Mouse (Mus musculus): ENCODE measurements around the gene Tspan2. TPM values are rescaled to one million over a fixed set of nuclear protein-coding genes. Genes with fewer than 3 reads are reported as not detected.

Tspan2 gene
- polyA plus RNA-seq, 1 experiment from 2014 or later = 27.8 TPM

DNA sequence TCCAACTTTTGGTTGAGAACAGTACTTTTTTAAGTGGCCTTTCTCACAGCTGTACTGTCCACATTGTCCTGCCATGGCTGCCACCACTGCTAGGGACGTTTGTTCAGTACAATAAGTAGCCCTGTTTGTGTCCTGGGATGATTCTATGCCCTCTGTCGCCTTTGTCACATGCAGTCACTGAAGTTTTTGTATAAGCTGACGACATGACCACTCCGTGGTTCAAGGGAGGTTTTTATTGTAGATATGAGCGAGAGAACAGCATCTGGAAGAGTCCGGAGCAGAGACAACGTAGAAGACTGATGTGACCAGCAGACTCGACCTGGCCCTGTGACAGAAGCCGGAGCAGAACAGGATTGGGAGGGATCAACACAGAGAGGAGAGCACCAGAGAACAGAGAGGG, 25.7 kb upstream of the Tspan2 start:
- no peak for ATAC-seq (replicated peaks; ENCODE audit: extremely low read depth, insufficient read depth, low FRiP score)
- Histone ChIP-seq H3K27ac (ENCODE audit: low read length) (no peak overlapping the region), H3K36me3 (ENCODE audit: control insufficient read depth, insufficient read depth) (no peaks in the 10 kb centered on the region), H3K4me3 (ENCODE audit: low read length) (no peak overlapping the region), H3K27me3 (ENCODE audit: control insufficient read depth, insufficient read depth, low read length) (no peaks in the 10 kb centered on the region), H3K9ac (ENCODE audit: low read length) (no peak overlapping the region), H3K4me1 (ENCODE audit: control insufficient read depth, insufficient read depth, low read length) (no peaks in the 10 kb centered on the region), H3K4me2 (ENCODE audit: low read depth, low read length) (no peak overlapping the region), H3K9me3 (replicated peaks; ENCODE audit: control insufficient read depth, low read length) (no peaks in the 10 kb centered on the region)
- 59% methylated on average over 9 of the region's 9 CpGs for WGBS

DNA sequence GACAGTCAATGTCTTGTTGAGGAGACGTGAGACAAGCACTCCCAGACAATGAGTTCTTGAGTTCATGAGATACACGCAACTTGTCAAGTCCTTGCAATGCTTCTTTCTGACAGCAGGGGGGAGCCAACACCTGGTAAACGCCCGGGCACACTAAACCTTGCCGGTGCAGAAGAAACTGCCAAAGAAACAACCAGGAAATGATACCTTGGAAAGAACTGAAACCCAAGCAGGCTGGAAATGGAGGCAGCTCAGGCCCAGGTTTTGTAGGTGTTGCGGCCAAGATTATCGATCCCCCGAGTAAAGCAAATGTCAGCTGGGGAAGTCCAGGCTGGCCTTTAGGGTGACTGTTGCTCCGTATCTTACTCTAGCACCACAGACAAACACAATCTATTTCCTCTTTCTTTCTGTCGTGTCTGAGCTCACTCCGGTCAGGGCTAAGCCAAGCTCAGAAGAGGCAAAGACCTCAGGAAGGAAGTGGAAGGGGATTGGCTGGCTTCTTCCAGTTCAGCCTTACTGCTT, 19.2 kb upstream of the Tspan2 start:
- H3K4me2 ChIP-seq (ENCODE audit: low read depth, low read length) = peak overlapping the region; percentile 60
- no peaks in the 10 kb centered on the region for H3K9me3 ChIP-seq (replicated peaks; ENCODE audit: control insufficient read depth, low read length)
- peak overlapping the region; percentile 42 for H3K4me3 ChIP-seq (ENCODE audit: low read length)
- no peaks in the 10 kb centered on the region for H3K4me1 ChIP-seq (ENCODE audit: control insufficient read depth, insufficient read depth, low read length)
- peak overlapping the region; percentile 49 for H3K27ac ChIP-seq (ENCODE audit: low read length)
- peak overlapping the region; percentile 55 for H3K9ac ChIP-seq (ENCODE audit: low read length)
- peak; percentile 72 for ATAC-seq (replicated peaks; ENCODE audit: extremely low read depth, insufficient read depth, low FRiP score)
- WGBS = 13% methylated on average over 11 of the region's 11 CpGs
- no peaks in the 10 kb centered on the region for H3K27me3 ChIP-seq (ENCODE audit: control insufficient read depth, insufficient read depth, low read length)
- H3K36me3 ChIP-seq (ENCODE audit: control insufficient read depth, insufficient read depth) = no peaks in the 10 kb centered on the region

DNA sequence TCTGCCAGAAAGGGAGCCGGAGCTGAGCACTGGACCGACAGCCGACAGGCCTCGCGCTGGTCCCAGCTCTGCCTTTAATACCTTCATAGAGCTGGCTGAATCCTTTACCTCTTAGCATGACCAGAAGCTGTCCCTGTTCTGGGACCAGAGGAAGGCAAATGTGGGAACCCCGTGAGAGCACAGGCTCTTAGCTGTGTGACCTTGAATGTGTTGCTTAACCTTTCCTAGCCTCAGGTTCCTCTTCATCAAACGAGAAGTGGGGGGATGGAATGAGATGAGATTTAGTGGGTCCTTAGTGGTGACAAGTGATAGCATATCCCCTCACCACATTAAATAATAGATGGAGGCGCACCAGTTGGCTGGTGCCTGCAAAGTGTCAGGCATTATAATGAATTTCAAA, 18.5 kb upstream of the Tspan2 start:
- Histone ChIP-seq H3K27ac (ENCODE audit: low read length) (no peak overlapping the region), H3K4me2 (ENCODE audit: low read depth, low read length) (no peak overlapping the region; the same call in 1 of the 2 replicates), H3K9ac (ENCODE audit: low read length) (no peak overlapping the region), H3K27me3 (ENCODE audit: control insufficient read depth, insufficient read depth, low read length) (no peaks in the 10 kb centered on the region), H3K4me3 (ENCODE audit: low read length) (no peak overlapping the region), H3K36me3 (ENCODE audit: control insufficient read depth, insufficient read depth) (no peaks in the 10 kb centered on the region), H3K9me3 (replicated peaks; ENCODE audit: control insufficient read depth, low read length) (no peaks in the 10 kb centered on the region), H3K4me1 (ENCODE audit: control insufficient read depth, insufficient read depth, low read length) (no peaks in the 10 kb centered on the region)
- WGBS = 73% methylated on average over 8 of the region's 8 CpGs
- ATAC-seq (replicated peaks; ENCODE audit: extremely low read depth, insufficient read depth, low FRiP score) = no peak

DNA sequence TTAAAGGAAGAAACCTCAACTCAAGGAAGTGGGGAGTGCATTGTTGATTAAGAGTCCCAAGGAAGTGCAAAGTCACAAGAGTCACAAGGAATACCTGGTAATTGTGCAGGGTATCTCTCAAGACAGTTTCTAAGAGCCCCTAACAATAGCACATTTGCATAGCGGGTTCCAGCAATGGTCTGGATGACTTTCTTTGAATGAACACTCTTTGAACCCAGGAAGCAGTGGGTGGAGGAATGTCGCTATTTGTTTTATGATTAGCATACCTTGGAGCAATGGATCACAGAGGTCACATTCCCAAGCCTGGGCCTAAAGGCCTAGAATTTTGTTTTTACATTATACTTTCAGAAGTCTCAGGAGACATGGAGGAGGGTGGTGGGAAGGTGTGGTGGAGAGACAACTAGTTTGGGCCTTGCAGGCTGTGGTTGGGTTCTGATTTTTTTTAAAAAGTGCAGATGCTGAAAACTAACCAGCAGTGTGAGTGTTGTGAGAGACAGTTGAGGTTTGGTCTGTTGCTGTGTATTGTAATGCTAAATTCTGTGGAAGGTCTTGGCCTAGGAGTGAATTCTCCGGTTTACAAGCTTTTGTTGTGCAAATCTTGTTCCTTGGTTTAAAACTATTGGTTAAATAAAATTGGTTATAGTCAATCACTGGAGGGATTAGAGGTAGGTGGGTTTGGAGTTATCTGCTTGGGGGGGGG, 16.6 kb upstream of the Tspan2 start:
- Histone ChIP-seq H3K9ac (ENCODE audit: low read length) (no peak overlapping the region), H3K27me3 (ENCODE audit: control insufficient read depth, insufficient read depth, low read length) (no peaks in the 10 kb centered on the region), H3K27ac (ENCODE audit: low read length) (no peak overlapping the region), H3K9me3 (replicated peaks; ENCODE audit: control insufficient read depth, low read length) (no peaks in the 10 kb centered on the region), H3K36me3 (ENCODE audit: control insufficient read depth, insufficient read depth) (no peaks in the 10 kb centered on the region), H3K4me2 (ENCODE audit: low read depth, low read length) (no peak overlapping the region), H3K4me1 (ENCODE audit: control insufficient read depth, insufficient read depth, low read length) (no peaks in the 10 kb centered on the region), H3K4me3 (ENCODE audit: low read length) (no peak overlapping the region)
- 86% methylated on average over 3 of the region's 3 CpGs for WGBS
- ATAC-seq (replicated peaks; ENCODE audit: extremely low read depth, insufficient read depth, low FRiP score) = no peak

DNA sequence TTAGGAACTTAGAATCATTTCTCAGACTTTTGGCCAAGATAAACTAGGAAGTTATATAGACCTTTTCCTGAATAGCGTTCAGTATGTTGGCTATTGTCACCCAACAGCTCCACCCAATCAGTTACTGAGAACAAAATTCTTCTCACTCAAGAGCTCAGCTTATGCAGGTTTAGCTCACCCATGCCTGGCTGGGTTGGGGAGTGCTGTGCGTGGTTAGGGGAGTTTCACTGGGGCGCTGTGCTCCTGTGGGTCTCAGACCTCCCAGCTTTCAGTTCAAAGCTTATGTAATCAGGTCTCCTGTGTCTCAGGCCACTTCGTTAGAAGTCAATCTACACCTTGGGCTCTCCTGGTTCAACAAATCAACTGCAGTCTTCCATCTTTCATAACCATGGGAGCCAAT, 11.2 kb upstream of the Tspan2 start:
- Histone ChIP-seq H3K27ac (ENCODE audit: low read length) (peak overlapping the region; percentile 75), H3K9ac (ENCODE audit: low read length) (no peak overlapping the region; the same call in 1 of the 2 replicates), H3K4me3 (ENCODE audit: low read length) (no peak overlapping the region), H3K4me1 (ENCODE audit: control insufficient read depth, insufficient read depth, low read length) (peaks cover 14% of the 10 kb centered on the region), H3K9me3 (replicated peaks; ENCODE audit: control insufficient read depth, low read length) (no peaks in the 10 kb centered on the region), H3K27me3 (ENCODE audit: control insufficient read depth, insufficient read depth, low read length) (no peaks in the 10 kb centered on the region), H3K36me3 (ENCODE audit: control insufficient read depth, insufficient read depth) (no peaks in the 10 kb centered on the region), H3K4me2 (ENCODE audit: low read depth, low read length) (peak overlapping the region; percentile 62; the same call in 1 of the 2 replicates)
- ATAC-seq (replicated peaks; ENCODE audit: extremely low read depth, insufficient read depth, low FRiP score) = no peak
- WGBS = 59% methylated on average over 4 of the region's 4 CpGs

DNA sequence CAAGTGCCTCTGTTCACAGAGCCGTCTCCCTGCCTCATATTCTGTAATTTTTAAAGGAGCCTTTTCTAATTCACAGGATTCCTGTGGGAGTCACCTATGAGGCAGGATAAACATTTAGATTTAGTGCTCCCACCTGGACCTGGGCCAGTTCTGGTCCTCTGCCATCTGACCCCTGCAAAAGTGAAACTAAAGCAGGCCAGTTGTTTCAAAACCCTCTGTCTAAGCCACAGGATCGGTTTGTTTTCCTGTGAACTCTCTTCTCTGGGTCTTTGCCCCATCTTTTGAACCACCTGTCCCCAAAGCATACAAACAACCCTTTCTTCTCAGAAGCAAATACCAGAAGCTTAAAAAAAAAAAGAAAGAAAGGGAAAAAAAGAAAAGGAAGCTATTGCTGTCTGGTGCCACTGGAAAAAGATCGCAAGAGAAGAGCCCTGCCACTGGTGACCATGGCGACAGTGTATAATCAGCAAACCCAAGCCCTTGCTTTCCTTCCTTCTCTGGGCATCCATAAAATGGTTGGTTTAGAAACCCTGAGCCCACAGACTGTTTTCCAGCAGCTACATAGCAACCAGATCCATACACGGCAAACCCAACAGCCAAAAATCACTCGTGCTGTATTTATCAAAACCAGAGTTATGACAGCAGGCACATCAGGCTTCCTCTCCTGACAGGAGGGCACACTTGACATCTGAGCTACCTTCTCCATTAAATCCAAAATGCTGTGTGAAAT, 10.3 kb upstream of the Tspan2 start:
- no peaks in the 10 kb centered on the region for H3K36me3 ChIP-seq (ENCODE audit: control insufficient read depth, insufficient read depth)
- H3K27me3 ChIP-seq (ENCODE audit: control insufficient read depth, insufficient read depth, low read length) = no peaks in the 10 kb centered on the region
- H3K4me3 ChIP-seq (ENCODE audit: low read length) = peak overlapping the region; percentile 39
- peak overlapping the region; percentile 62 for H3K4me2 ChIP-seq (ENCODE audit: low read depth, low read length)
- no peaks in the 10 kb centered on the region for H3K9me3 ChIP-seq (replicated peaks; ENCODE audit: control insufficient read depth, low read length)
- H3K9ac ChIP-seq (ENCODE audit: low read length) = peak overlapping the region; percentile 37
- ATAC-seq (replicated peaks; ENCODE audit: extremely low read depth, insufficient read depth, low FRiP score) = no peak; the same call in 1 of the 2 replicates
- WGBS = 38% methylated on average over 6 of the region's 6 CpGs
- H3K27ac ChIP-seq (ENCODE audit: low read length) = peak overlapping the region; percentile 75
- H3K4me1 ChIP-seq (ENCODE audit: control insufficient read depth, insufficient read depth, low read length) = peaks cover 14% of the 10 kb centered on the region

DNA sequence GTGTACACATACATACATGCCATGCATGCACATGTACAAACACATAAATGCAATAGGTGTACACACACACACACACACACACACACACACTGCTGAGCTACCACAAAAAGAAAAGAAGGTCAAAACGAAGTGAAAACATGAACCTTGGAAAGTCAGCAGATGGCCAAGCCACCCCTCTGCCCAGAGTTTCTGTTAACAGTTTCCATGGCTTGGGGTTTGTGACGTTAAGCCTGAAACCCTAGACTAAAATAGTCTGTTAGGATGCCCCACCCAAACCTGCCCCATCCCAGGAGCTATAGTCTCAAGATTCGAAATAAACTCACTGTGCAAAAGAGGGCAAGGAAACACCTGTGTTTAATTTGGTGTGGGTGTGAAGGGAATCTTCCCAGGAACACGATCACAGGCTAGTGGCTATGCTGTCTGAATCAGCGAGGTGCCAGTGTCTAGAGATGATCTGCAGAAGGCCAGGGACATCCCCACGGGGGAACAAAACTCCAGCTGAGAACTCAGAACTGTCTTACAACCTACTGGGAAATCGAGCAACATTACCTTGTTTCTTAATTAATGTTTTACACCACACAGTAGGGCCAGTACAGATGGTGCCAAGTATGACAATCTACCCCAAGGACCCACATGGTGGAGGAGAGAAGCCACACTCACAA, 9.4 kb upstream of the Tspan2 start:
- Histone ChIP-seq H3K36me3 (ENCODE audit: control insufficient read depth, insufficient read depth) (no peaks in the 10 kb centered on the region), H3K4me3 (ENCODE audit: low read length) (no peak overlapping the region), H3K9me3 (replicated peaks; ENCODE audit: control insufficient read depth, low read length) (no peaks in the 10 kb centered on the region), H3K4me2 (ENCODE audit: low read depth, low read length) (no peak overlapping the region), H3K27ac (ENCODE audit: low read length) (peak overlapping the region; percentile 75), H3K9ac (ENCODE audit: low read length) (no peak overlapping the region; the same call in 1 of the 2 replicates), H3K27me3 (ENCODE audit: control insufficient read depth, insufficient read depth, low read length) (no peaks in the 10 kb centered on the region), H3K4me1 (ENCODE audit: control insufficient read depth, insufficient read depth, low read length) (peaks cover 14% of the 10 kb centered on the region)
- WGBS = 55% methylated on average over 7 of the region's 7 CpGs
- no peak for ATAC-seq (replicated peaks; ENCODE audit: extremely low read depth, insufficient read depth, low FRiP score)

DNA sequence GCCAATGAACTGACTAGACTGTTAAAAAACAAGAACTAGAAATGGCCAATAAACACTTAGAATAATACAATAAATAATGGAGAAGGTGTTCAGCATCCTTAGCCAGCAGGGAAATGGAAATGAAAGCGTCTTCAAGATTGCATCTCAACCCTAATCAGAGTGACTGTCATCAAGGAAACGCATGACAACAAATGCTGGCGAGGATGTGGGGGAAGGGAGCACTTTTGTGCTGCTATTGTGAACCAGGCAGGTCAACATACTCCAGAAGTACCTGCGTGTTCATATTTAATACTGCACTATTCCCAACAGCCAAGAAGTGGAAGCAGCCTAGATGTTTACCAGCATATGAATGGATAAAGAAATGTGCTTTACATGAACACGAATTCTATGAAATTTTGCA, 4.9 kb upstream of the Tspan2 start:
- WGBS = 52% methylated on average over 5 of the region's 5 CpGs
- no peaks in the 10 kb centered on the region for H3K9me3 ChIP-seq (replicated peaks; ENCODE audit: control insufficient read depth, low read length)

DNA sequence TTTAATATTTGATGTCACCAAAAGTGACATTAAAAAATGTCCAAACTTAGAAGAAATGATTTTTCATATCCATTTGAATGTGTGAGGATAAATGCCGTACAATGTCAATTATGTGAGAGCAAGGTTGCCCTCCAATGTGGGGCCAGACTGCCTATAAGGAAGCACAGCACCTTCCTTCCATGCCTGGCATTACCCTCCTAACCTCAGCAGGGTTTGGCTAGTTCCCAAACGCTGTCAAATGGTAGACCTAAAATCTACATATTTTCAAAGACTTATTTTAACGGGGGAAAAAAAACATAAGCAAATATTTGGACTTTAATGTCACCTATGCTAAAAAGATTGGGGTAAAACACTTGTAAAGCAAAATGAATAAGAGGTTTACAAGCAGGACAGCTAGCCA, 3.2 kb upstream of the Tspan2 start:
- WGBS = 61% methylated on average over 3 of the region's 3 CpGs
- Histone ChIP-seq H3K9me3 (replicated peaks; ENCODE audit: control insufficient read depth, low read length) (no peaks in the 10 kb centered on the region), H3K36me3 (ENCODE audit: control insufficient read depth, insufficient read depth) (no peaks in the 10 kb centered on the region), H3K27ac (ENCODE audit: low read length) (no peak overlapping the region), H3K4me2 (ENCODE audit: low read depth, low read length) (no peak overlapping the region), H3K27me3 (ENCODE audit: control insufficient read depth, insufficient read depth, low read length) (no peaks in the 10 kb centered on the region), H3K9ac (ENCODE audit: low read length) (no peak overlapping the region), H3K4me3 (ENCODE audit: low read length) (no peak overlapping the region), H3K4me1 (ENCODE audit: control insufficient read depth, insufficient read depth, low read length) (peaks cover 16% of the 10 kb centered on the region)
- no peak for ATAC-seq (replicated peaks; ENCODE audit: extremely low read depth, insufficient read depth, low FRiP score)

More for the DNA sequence above, 4.9 kb upstream of the Tspan2 start:
- Histone ChIP-seq H3K4me1 (ENCODE audit: control insufficient read depth, insufficient read depth, low read length) (peaks cover 10% of the 10 kb centered on the region), H3K27ac (ENCODE audit: low read length) (no peak overlapping the region), H3K27me3 (ENCODE audit: control insufficient read depth, insufficient read depth, low read length) (no peaks in the 10 kb centered on the region), H3K4me3 (ENCODE audit: low read length) (no peak overlapping the region), H3K4me2 (ENCODE audit: low read depth, low read length) (no peak overlapping the region), H3K9ac (ENCODE audit: low read length) (no peak overlapping the region), H3K36me3 (ENCODE audit: control insufficient read depth, insufficient read depth) (no peaks in the 10 kb centered on the region)
- no peak for ATAC-seq (replicated peaks; ENCODE audit: extremely low read depth, insufficient read depth, low FRiP score)
